Mouse (Mus musculus) CH12.LX (cell line): ENCODE data around the gene Gm17581. TPM values are rescaled to one million over a fixed set of nuclear protein-coding genes. Genes with fewer than 3 reads are reported as not detected.

Experiments used
- DNase-seq: peaks from one replicate; pipeline ENCODE4 v3.0.0-alpha.2; 2013; ENCODE audit errors: extremely low read depth
- H3K27ac ChIP-seq: 2 replicates; pipeline ENCODE4 v1.5.1; 2012; ENCODE audit warnings: low read depth, mild to moderate bottlenecking, control low read depth, moderate library complexity; ENCODE audit not compliant: insufficient read depth
- H3K27me3 ChIP-seq: replicated peaks from 2 replicates; pipeline ENCODE3; 2012; ENCODE audit warnings: inconsistent platforms
- H3K36me3 ChIP-seq, 2 experiments: replicated peaks in 1 of 2; 2 replicates each; pipeline versions ENCODE3 to v1.6.1; 2012; ENCODE audit warnings: inconsistent platforms in 1 of 2, low read length in 1 of 2, mild to moderate bottlenecking in 1 of 2, mixed read lengths in 1 of 2, moderate library complexity in 1 of 2; ENCODE audit not compliant: control insufficient read depth in 1 of 2, insufficient read depth in 1 of 2
- H3K4me1 ChIP-seq, 2 experiments: 2 replicates each; pipeline ENCODE4 v1.6.1; 2012; ENCODE audit warnings: inconsistent platforms in 1 of 2, moderate library complexity in 1 of 2; ENCODE audit not compliant: insufficient read depth in 2 of 2, control insufficient read depth in 1 of 2
- H3K4me2 ChIP-seq: 2 replicates; pipeline ENCODE4 v1.6.1; 2012; ENCODE audit warnings: low read depth, mild to moderate bottlenecking, control low read depth; ENCODE audit not compliant: poor library complexity, insufficient read depth, severe bottlenecking
- H3K4me3 ChIP-seq, 3 experiments: fragments of 150-350 bp in 1 of 3; sonication (generic) in 1 of 3; replicated peaks in 1 of 3; 2 replicates each; pipeline versions ENCODE3 to v1.5.1; 2011 to 2012; ENCODE audit warnings: low read depth in 2 of 3, low read length in 2 of 3, mild to moderate bottlenecking in 2 of 3, moderate library complexity in 2 of 3, control low read depth in 1 of 3, improper control_type of control experiment in 1 of 3, inconsistent platforms in 1 of 3, mixed read lengths in 1 of 3; ENCODE audit not compliant: poor library complexity in 1 of 3
- H3K79me2 ChIP-seq: replicated peaks from 2 replicates; pipeline ENCODE4 v1.6.1; 2012; ENCODE audit warnings: mild to moderate bottlenecking, moderate library complexity; ENCODE audit not compliant: control insufficient read depth, poor library complexity, insufficient read depth, severe bottlenecking; ENCODE audit errors: extremely low read depth
- H3K9ac ChIP-seq: 2 replicates; pipeline ENCODE4 v1.6.1; 2012; ENCODE audit warnings: low read depth, mild to moderate bottlenecking, control low read depth, moderate library complexity; ENCODE audit not compliant: insufficient read depth
- H3K9me3 ChIP-seq: replicated peaks from 2 replicates; pipeline ENCODE3; 2012; ENCODE audit warnings: low read length, inconsistent platforms, mixed read lengths
- CTCF ChIP-seq, 2 experiments: IDR thresholded peaks in 1 of 2; conservative IDR thresholded peaks in 1 of 2; 2 replicates each; pipeline ENCODE4 v1.5.1; 2011 to 2012; ENCODE audit warnings: low read depth in 2 of 2, low read length in 2 of 2, improper control_type of control experiment in 1 of 2, inconsistent platforms in 1 of 2, mild to moderate bottlenecking in 1 of 2, moderate library complexity in 1 of 2
- ELF1 ChIP-seq: IDR thresholded peaks from 2 replicates; pipeline ENCODE4 v1.6.1; 2014; ENCODE audit warnings: low read depth, mild to moderate bottlenecking, inconsistent platforms, low read length, improper control_type of control experiment
- EP300 ChIP-seq: IDR thresholded peaks from 2 replicates; pipeline ENCODE4 v1.6.1; 2011; ENCODE audit warnings: low read length, improper control_type of control experiment
- ETS1 ChIP-seq: conservative IDR thresholded peaks from 2 replicates; pipeline ENCODE4 v1.6.1; 2012; ENCODE audit warnings: low read depth, mild to moderate bottlenecking, inconsistent platforms, low read length, improper control_type of control experiment, moderate library complexity
- HCFC1 ChIP-seq: IDR thresholded peaks from 2 replicates; pipeline ENCODE4 v1.6.1; 2012; ENCODE audit warnings: low read depth, mild to moderate bottlenecking, inconsistent platforms, low read length, improper control_type of control experiment
- IRF4 ChIP-seq: IDR thresholded peaks from 2 replicates; pipeline ENCODE4 v1.6.1; 2014; ENCODE audit warnings: low read depth, mild to moderate bottlenecking, inconsistent platforms, low read length, improper control_type of control experiment
- KAT2A ChIP-seq: IDR thresholded peaks from 2 replicates; pipeline ENCODE4 v1.6.1; 2012; ENCODE audit warnings: low read length, improper control_type of control experiment, inconsistent platforms; ENCODE audit not compliant: insufficient replicate concordance
- MXI1 ChIP-seq: IDR thresholded peaks from 2 replicates; pipeline ENCODE4 v1.6.1; 2011; ENCODE audit warnings: mild to moderate bottlenecking, low read depth, low read length, improper control_type of control experiment
- PAX5 ChIP-seq: IDR thresholded peaks from 2 replicates; pipeline ENCODE4 v1.6.1; 2012; ENCODE audit warnings: low read length, inconsistent platforms, mixed read lengths
- SMC3 ChIP-seq: IDR thresholded peaks from 2 replicates; pipeline ENCODE4 v1.6.1; 2011; ENCODE audit warnings: low read depth, low read length, improper control_type of control experiment
- TBP ChIP-seq: conservative IDR thresholded peaks from 2 replicates; pipeline ENCODE4 v1.6.1; 2011; ENCODE audit warnings: low read depth, low read length, improper control_type of control experiment
- ZC3H11A ChIP-seq: IDR thresholded peaks from 2 replicates; pipeline ENCODE4 v1.6.1; 2012; ENCODE audit warnings: low read depth, mild to moderate bottlenecking, inconsistent platforms, low read length, improper control_type of control experiment
- ZKSCAN1 ChIP-seq: IDR thresholded peaks from 2 replicates; pipeline ENCODE4 v1.6.1; 2012; ENCODE audit warnings: low read depth, inconsistent platforms, low read length, improper control_type of control experiment, borderline replicate concordance
- ZMIZ1 ChIP-seq: IDR thresholded peaks from 2 replicates; pipeline ENCODE4 v1.6.1; 2012; ENCODE audit warnings: low read depth, mild to moderate bottlenecking, inconsistent platforms, low read length, improper control_type of control experiment
- ZNF384 ChIP-seq: IDR thresholded peaks from 2 replicates; pipeline ENCODE4 v1.6.1; 2012; ENCODE audit warnings: low read depth, low read length, improper control_type of control experiment, inconsistent platforms
- dilution Hi-C: fragments of 300-500 bp; cut with MboI; formaldehyde crosslinking; loops from 2 replicates; pipeline ENCODE4 v1.14.3; 2020; ENCODE audit warnings: low sequenced_read_pairs; ENCODE audit not compliant: extremely low pct_unique_long_range_greater_than_20kb, extremely low pct_ligation_motif_present
- in situ Hi-C: fragments of 300-500 bp; cut with MboI; formaldehyde crosslinking; loops from 3 replicates; pipeline ENCODE4 v1.14.3; 2019; ENCODE audit warnings: low sequenced_read_pairs, low pct_ligation_motif_present, low pct_unique_long_range_greater_than_20kb, mixed read lengths
- polyA plus RNA-seq: library from polyadenylated mRNA; unstranded; fragments of >175 nt; gene quantifications from 2 replicates; pipeline ENCODE4 v1.2.1, GENCODE M21; 2012; ENCODE audit warnings: low read depth; ENCODE audit not compliant: insufficient read length
- total RNA-seq, 2 experiments: library from RNA; depleted of rRNA; stranded (reverse); fragments of 300-350 nt in 1 of 2; fragments of >200 nt in 1 of 2; gene quantifications; 2 replicates each; pipeline ENCODE4 v1.2.3; 2012 to 2014

Gene Gm17581
- total and polyA plus RNA-seq, 3 experiments, result not detected

GRCm38 (mm10) chr2:155720585-155720984 lies 15.1 kb downstream of the Gm17581 start:
- H3K27me3 ChIP-seq, result no peaks in the 10 kb centered on the region
- H3K9ac ChIP-seq, result 0 out of 2 replicates have a peak overlapping the region, but pooled peaks have one; percentile 4
- peak overlapping the region; percentile 30; the same call in 1 of the 2 replicates for H3K4me2 ChIP-seq
- H3K4me1 ChIP-seq, result peaks cover 16 to 24% of the 10 kb centered on the region in 2 experiments
- H3K79me2 ChIP-seq, result no peaks in the 10 kb centered on the region; the same call in 1 of the 2 replicates
- H3K36me3 ChIP-seq, result peaks cover 45 to 86% of the 10 kb centered on the region in 2 experiments
- H3K27ac ChIP-seq, result peak overlapping the region; percentile 66
- no peak overlapping the region for H3K4me3 ChIP-seq
- TF ChIP-seq ELF1 (peak; percentile 88), ZNF384 (no peak), ETS1 (0 out of 2 replicates have a peak, but pooled peaks have one; percentile 9), TBP (no peak), MXI1 (peak; percentile 33; the same call in 1 of the 2 replicates), ZMIZ1 (no peak), ZC3H11A (no peak), HCFC1 (0 out of 2 replicates have a peak, but pooled peaks have one; percentile 15), IRF4 (peak; percentile 71), CTCF (conservative IDR thresholded peaks at IDR 0.05 in 1 of 2, IDR thresholded peaks at IDR 0.05 in 1 of 2; ENCODE audit: low read depth in 2 of 2, low read length in 2 of 2) (no peak), KAT2A (no peak), EP300 (peak; percentile 66)
- DNase-seq, result peak; percentile 68
- H3K9me3 ChIP-seq, result no peaks in the 10 kb centered on the region
- dilution Hi-C loops (no loop called here), in situ Hi-C loops (no loop called here)

- dilution Hi-C loops, result no loop called here
- DNase-seq, result no peak
- Histone ChIP-seq H3K79me2 (no peaks in the 10 kb centered on the region), H3K36me3 (peaks cover 62 to 87% of the 10 kb centered on the region in 2 experiments), H3K9ac (no peak overlapping the region), H3K4me3 (no peak overlapping the region), H3K4me2 (no peak overlapping the region), H3K4me1 (peaks cover 10 to 21% of the 10 kb centered on the region in 2 experiments), H3K9me3 (no peaks in the 10 kb centered on the region), H3K27me3 (no peaks in the 10 kb centered on the region), H3K27ac (no peak overlapping the region)
- TF ChIP-seq PAX5 (no peak), ZC3H11A (no peak), ELF1 (no peak), SMC3 (no peak), ZKSCAN1 (no peak), HCFC1 (no peak)
- in situ Hi-C loops, result no loop called here
Measured at GRCm38 (mm10) chr2:155717082-155717990, 18.3 kb downstream of the Gm17581 start.
